Mouse (Mus musculus) forebrain, embryonic 10.5 days (tissue): ENCODE measurements around the gene Ppp2r5c. TPM values are rescaled to one million over a fixed set of nuclear protein-coding genes. Genes with fewer than 3 reads are reported as not detected.
A peak's percentile ranks its signal among the peaks of the same experiment; 100 is the strongest.

Experiments
- DNase-seq: peaks from one replicate; pipeline ENCODE4 v3.0.0-alpha.2; 2017; ENCODE audit warnings: low spot score; ENCODE audit errors: extremely low spot score
- H3K27ac ChIP-seq: fragments of 300-500 bp; sonication (generic); 2 replicates; pipeline ENCODE4 v1.5.1; 2016; ENCODE audit warnings: mild to moderate bottlenecking
- H3K27me3 ChIP-seq: fragments of 300-500 bp; sonication (generic); 2 replicates; pipeline ENCODE4 v1.6.1; 2016; ENCODE audit warnings: mild to moderate bottlenecking; ENCODE audit not compliant: poor library complexity, severe bottlenecking
- H3K36me3 ChIP-seq: fragments of 300-500 bp; sonication (generic); replicated peaks from 2 replicates; pipeline ENCODE4 v1.6.1; 2016; ENCODE audit warnings: mild to moderate bottlenecking, moderate library complexity
- H3K4me1 ChIP-seq: fragments of 300-500 bp; sonication (generic); 2 replicates; pipeline ENCODE4 v1.6.1; 2016
- H3K4me3 ChIP-seq: fragments of 300-500 bp; sonication (generic); 2 replicates; pipeline ENCODE4 v1.5.1; 2016; ENCODE audit warnings: mild to moderate bottlenecking, moderate library complexity
- H3K9me3 ChIP-seq: fragments of 300-500 bp; sonication (generic); 2 replicates; pipeline ENCODE4 v1.6.1; 2016; ENCODE audit warnings: mild to moderate bottlenecking, moderate library complexity
- WGBS: fragments of 180-500 bp; shearing (Covaris S2); methylation state at CpG from one replicate; pipeline ENCODE4 v1.1.7; 2016; 5-methylcytosine and 5-hydroxymethylcytosine counted together
- polyA plus RNA-seq: library from polyadenylated mRNA; unstranded; fragments of >200 nt; fragmentation: Nextera tagmentation; extraction: Ambion mirVana; gene quantifications from 2 replicates; pipeline ENCODE4 v1.2.1, GENCODE M21; 2016

The Ppp2r5c gene
- polyA plus RNA-seq, 1 experiment from 2014 or later, result 135 TPM

DNA sequence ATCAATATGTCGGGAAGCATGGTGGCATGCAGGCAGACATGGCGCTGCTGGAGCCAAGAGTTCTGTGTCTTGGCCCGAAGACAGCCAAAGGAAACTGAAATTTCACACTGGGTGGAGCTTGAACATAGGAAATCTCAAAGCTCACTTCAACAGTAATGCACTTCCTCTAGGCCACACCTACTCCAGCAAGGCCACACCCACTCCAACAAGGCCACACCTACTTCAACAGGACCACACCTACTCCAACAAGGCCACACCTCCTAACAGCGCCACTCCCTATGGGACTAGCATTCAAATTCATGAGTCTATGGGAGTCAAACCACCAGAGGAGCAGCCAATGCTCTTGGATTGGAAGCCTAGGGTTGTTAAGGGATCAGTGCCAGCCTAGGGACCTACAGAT lies 33.8 kb downstream of the Ppp2r5c start:
- no peaks in the 10 kb centered on the region for H3K9me3 ChIP-seq
- 80% methylated on average over 4 of the region's 4 CpGs for WGBS
- no peak for DNase-seq

DNA sequence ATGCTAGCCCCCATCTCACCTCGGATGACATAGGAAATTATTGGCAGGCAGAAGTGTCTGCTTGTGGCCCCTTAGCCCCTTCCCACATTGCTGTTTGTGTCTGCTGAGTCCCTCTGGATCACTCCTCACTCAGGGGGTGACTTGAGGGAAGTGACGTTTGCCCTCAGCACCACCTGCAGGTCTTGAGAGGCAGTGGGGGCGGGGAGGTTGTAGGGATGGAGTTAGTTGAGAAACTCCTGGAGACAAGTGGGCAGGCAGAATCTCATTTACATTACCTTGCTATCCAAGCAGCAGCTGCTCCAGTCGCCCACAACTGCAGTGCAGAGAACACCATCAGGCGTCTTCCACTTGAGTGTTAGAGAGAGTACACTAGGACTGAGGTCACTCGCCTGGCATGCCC lies 36.8 kb downstream of the Ppp2r5c start:
- Histone ChIP-seq H3K36me3 (peaks cover 22% of the 10 kb centered on the region), H3K9me3 (no peaks in the 10 kb centered on the region), H3K4me1 (peaks cover 36% of the 10 kb centered on the region), H3K27ac (no peak overlapping the region), H3K27me3 (no peaks in the 10 kb centered on the region), H3K4me3 (no peak overlapping the region)
- 32% methylated on average over 6 of the region's 6 CpGs for whole genome bisulfite sequencing
- DNase-seq, result no peak

More for the DNA sequence above, 33.8 kb downstream of the Ppp2r5c start:
- Histone ChIP-seq H3K4me3 (no peak overlapping the region), H3K4me1 (peaks cover 18% of the 10 kb centered on the region), H3K27me3 (no peaks in the 10 kb centered on the region), H3K36me3 (peaks cover 25% of the 10 kb centered on the region), H3K27ac (no peak overlapping the region)

DNA sequence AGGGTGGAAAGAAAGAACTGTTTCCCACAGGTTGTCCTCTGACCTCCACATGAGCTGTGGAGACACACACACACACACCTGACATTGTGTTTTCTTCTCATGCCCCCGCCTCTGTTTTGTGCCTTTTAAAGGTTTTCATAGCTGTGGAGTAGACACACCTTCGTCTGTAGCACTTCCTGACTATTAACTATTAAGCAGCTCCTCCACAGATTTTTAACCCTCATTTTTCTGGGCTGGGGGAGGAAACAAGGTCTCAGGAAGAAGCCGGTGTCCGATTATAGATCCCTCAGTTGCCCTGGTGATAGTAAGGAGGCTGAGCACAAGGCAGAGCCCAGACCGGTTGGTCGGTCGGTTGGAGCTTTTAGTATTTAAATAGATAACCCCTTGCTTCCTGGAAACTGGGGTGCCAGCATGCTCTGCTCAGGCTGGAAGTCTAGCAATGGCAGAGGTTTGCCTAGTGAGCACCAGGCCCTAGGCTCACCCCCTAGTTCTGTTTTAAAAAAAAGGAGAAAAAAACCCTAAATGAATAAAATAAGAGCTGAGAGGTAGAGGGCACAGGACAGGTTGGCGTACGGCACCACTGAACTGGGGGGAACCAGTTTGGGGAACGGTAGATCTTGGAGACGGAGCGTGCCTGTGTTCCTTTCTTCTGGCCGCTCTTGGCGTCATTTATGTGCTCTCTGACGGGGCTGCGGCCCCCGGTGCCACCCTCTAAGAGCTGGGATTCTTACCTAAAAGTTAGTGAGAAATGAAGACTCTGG lies 38.1 kb downstream of the Ppp2r5c start:
- no peaks in the 10 kb centered on the region for H3K27me3 ChIP-seq
- H3K4me3 ChIP-seq, result peak overlapping the region; percentile 78
- peaks cover 36% of the 10 kb centered on the region for H3K4me1 ChIP-seq
- WGBS, result 3% methylated on average over 17 of the region's 17 CpGs
- DNase-seq, result no peak
- peak overlapping the region; percentile 96 for H3K27ac ChIP-seq
- H3K9me3 ChIP-seq, result no peaks in the 10 kb centered on the region; the same call in 1 of the 2 replicates
- peaks cover 26% of the 10 kb centered on the region for H3K36me3 ChIP-seq

DNA sequence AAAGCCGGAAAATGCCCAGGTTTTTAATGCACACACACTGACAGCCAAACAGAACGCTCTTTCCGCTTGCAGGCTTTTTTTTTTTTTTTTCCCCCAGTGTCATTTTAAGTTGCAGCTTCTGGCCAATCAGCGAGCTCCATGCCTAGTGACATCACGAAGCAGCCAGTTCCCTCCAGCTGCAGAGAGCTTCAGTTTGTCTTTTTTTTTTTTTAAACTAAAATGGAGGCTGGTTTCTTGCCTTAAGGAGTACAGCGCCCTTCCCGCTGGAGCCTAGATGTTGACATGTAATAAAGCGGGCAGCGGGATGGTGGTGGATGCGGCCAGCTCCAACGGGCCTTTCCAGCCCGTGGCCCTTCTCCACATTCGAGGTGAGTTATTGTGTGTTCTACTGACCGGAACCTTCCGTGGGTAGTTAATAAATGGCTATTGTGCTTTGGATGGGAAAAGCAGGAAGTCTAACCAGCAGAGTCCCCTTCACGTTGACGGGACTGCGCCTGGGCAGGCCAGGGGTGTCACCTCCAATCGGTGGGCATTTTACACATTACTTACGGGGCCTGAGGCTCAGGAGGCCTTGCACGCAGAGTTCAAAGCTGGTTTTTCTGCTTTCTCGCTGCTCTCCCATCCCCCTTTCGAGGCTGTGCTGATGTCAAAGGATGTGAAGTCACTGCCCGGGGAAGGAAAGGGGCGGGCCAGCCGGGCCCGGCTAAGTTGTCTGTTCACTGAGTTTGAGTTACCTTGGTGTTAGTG lies 38.8 kb downstream of the Ppp2r5c start:
- peak overlapping the region; percentile 96 for H3K27ac ChIP-seq
- under 1% methylated on average over 27 of the region's 27 CpGs for WGBS
- peaks cover 36% of the 10 kb centered on the region for H3K4me1 ChIP-seq
- DNase-seq, result peak; percentile 80
- peaks cover 32% of the 10 kb centered on the region for H3K36me3 ChIP-seq
- no peaks in the 10 kb centered on the region; the same call in 1 of the 2 replicates for H3K9me3 ChIP-seq
- no peaks in the 10 kb centered on the region for H3K27me3 ChIP-seq
- peak overlapping the region; percentile 78 for H3K4me3 ChIP-seq

DNA sequence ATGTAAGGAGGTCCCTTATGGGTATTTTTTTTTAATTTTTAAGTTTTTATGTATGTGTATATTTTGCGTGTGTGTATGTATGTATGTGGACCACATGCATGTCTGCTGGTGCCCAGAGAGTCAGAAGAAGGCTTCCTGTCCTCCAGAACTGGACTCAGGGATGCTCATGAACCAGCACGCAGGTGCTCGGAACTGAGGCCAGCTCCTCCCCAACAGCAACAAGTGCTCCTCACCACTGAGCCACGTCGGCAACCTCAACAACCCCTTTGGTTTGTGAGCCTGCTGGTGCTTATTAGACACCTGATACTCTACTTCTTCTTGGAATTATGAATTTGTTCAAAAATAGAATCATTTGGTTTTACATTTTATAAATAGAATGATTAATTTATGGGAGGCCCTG lies 39.9 kb downstream of the Ppp2r5c start:
- Histone ChIP-seq H3K27ac (no peak overlapping the region; the same call in 1 of the 2 replicates), H3K9me3 (no peaks in the 10 kb centered on the region; the same call in 1 of the 2 replicates), H3K27me3 (no peaks in the 10 kb centered on the region), H3K36me3 (peaks cover 38% of the 10 kb centered on the region), H3K4me3 (peak overlapping the region; percentile 78), H3K4me1 (peaks cover 36% of the 10 kb centered on the region)
- no peak for DNase-seq
- WGBS, result 85% methylated on average over 5 of the region's 5 CpGs

DNA sequence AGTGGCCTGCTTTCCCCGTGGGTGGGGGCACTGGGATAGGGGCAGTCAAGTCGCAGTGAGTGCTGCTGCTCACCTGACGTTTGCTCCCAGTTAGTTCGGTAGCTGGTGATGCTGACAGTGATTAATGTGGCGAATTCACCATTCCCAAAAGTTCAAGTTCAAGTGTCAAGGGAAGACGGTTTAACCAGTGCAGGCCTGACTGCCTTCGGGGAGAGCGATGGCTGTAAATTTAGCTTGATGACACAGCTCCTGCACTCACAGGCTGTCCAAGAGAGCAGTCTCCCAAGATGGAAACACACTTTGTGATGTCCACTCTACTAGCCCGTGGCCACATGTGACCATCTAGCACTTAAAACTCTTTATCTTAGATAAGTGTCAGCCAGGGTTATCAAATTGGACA lies 41.1 kb downstream of the Ppp2r5c start:
- Histone ChIP-seq H3K4me3 (peak overlapping the region; percentile 78; the same call in 1 of the 2 replicates), H3K36me3 (peaks cover 34% of the 10 kb centered on the region), H3K4me1 (peaks cover 36% of the 10 kb centered on the region), H3K27ac (no peak overlapping the region), H3K9me3 (no peaks in the 10 kb centered on the region; the same call in 1 of the 2 replicates), H3K27me3 (no peaks in the 10 kb centered on the region)
- 83% methylated on average over 9 of the region's 9 CpGs for WGBS
- no peak for DNase-seq

DNA sequence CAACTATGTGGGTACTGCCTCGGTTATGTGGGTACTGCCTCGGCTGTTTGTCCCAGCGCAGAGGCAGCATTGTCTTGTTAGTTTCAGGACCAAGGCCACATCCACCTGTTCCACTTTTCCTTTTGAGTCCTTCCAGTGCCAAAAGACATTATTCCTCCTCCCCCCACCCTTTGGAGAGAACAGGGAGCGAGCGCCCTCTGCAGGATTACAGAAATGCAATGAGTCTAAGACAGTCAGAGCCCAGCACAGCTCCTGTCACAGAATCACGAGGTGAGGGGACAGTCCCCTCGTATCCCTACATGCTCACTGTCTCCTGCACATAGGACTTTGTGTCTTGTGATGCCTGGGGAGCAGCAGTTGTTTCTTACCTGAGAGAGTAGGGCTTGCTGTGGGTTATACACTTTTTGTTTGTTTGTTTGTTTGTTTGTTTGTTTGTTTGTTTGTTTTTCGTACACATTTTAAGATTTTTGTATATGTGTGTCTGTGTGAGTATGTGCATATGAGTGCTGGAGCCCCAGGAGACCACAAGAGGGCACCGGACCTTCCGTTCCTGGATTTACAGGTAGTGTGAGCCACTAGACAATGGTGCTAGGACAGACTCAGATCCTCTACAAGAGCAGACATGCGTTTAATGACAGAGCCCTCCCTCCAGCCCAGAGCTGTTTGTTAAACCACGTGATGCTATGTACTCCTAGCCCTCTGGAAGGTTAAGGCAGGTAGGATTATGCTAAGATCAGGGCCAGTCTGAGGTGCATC lies 43.2 kb downstream of the Ppp2r5c start:
- Histone ChIP-seq H3K4me1 (peaks cover 20% of the 10 kb centered on the region), H3K27me3 (no peaks in the 10 kb centered on the region), H3K27ac (no peak overlapping the region), H3K9me3 (no peaks in the 10 kb centered on the region; the same call in 1 of the 2 replicates), H3K4me3 (no peak overlapping the region), H3K36me3 (peaks cover 39% of the 10 kb centered on the region)
- no peak for DNase-seq
- 93% methylated on average over 12 of the region's 12 CpGs for WGBS

DNA sequence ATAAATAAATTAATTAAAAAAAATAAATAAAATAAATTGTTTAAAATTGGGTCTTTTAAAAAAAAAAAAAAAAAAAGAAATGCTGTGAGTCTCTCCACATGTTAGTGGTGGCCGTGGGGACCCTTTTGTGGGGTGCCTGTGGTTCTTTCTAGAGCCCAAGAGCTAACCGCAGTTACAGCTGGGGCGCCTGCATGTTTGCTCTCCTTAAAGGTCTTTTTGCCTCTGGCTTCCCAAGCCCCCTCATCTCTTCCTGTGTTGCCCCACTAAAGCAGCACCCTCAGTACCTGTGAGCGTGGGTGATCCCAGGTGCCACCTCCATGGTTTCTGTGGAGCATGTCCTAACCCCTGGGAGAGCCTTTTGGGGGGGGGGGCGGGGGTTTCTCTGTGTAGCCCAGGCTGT lies 45.5 kb downstream of the Ppp2r5c start:
- H3K27ac ChIP-seq, result no peak overlapping the region
- no peak for DNase-seq
- 91% methylated on average over 5 of the region's 5 CpGs for WGBS
- no peak overlapping the region for H3K4me3 ChIP-seq
- peaks cover 46% of the 10 kb centered on the region for H3K36me3 ChIP-seq
- no peaks in the 10 kb centered on the region for H3K27me3 ChIP-seq
- peaks cover 6% of the 10 kb centered on the region for H3K4me1 ChIP-seq
- no peaks in the 10 kb centered on the region; the same call in 1 of the 2 replicates for H3K9me3 ChIP-seq

DNA sequence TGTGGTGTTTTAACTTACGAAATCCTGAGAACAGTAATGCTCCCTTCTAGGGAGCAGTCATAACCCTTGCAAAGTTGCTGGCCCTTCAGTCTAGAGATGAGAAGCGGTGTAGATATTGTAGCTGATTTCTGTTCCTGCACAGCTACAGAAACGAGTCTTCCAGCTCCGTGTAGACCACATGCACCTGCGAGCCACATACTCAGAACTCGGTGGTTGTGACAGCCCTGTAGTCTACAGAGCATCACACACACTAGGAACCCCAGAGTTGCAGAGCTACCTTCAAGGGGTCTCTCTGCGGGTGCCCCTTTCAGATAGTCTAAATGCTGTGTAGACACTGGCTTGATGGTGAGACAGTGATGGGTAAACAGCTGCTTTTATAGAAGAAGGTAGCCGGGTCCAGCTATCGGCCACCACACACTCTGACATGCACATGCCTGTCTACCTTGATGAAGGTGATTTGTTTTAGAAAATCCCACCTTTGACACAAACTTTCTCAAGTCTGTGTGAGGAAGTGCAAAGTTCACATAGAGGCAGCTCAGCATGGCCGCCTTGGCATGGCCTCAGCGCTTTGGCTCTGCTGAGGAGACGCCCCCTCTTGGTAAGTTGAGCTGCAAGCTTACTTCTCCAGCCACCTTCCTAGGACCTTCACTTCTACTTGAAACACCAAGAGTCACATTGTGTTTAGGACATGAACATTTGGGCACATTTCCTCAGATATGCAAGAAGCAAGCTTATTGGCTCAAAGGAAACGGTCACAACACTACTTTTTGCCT lies 46.9 kb downstream of the Ppp2r5c start:
- 95% methylated on average over 13 of the region's 13 CpGs for WGBS
- Histone ChIP-seq H3K36me3 (peaks cover 41% of the 10 kb centered on the region), H3K4me3 (no peak overlapping the region), H3K27ac (no peak overlapping the region), H3K9me3 (no peaks in the 10 kb centered on the region; the same call in 1 of the 2 replicates), H3K27me3 (no peaks in the 10 kb centered on the region), H3K4me1 (peaks cover 7% of the 10 kb centered on the region)
- DNase-seq, result no peak

DNA sequence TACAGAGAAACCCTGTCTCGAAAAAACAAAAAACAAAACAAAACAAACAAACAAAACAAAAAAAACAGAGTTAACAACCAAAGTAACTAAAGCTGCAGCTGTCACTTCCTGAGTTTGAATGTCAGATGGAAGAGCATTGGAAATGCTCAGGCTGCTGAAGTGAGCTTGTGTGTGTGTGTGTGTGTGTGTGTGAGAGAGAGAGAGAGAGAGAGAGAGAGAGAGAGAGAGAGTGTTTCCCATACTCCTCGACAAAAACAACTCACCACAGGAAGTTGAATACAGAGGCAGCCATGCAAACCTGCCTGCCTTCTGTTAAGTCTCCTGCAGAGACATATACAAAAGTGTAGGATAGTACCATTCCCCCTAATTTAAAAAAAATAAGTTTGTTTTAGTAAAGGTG lies 47.9 kb downstream of the Ppp2r5c start:
- H3K4me1 ChIP-seq, result peaks cover 16% of the 10 kb centered on the region
- H3K27me3 ChIP-seq, result no peaks in the 10 kb centered on the region
- DNase-seq, result no peak
- peaks cover 31% of the 10 kb centered on the region for H3K36me3 ChIP-seq
- no peak overlapping the region for H3K27ac ChIP-seq
- WGBS, result 83% methylated on average over 2 of the region's 2 CpGs
- no peak overlapping the region for H3K4me3 ChIP-seq
- H3K9me3 ChIP-seq, result no peaks in the 10 kb centered on the region; the same call in 1 of the 2 replicates

DNA sequence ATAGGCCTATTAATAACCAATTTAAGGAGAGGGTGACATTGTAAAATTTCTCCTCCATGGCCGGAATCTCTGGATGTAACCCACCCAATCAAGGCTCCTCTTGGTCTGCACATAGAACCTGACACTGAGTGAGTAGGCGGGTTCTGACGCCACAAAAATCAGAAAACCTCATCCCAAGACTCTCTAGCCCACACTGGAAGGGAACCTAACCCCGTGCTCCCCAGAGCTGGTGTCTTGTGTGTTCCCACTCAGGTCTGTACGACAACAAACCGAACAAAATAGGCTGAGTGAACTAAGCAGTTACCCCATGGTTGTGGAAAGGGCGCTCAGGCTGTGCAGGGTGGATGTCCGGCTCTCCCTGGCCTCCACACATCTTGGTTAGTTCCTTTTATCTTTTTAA lies 48.3 kb downstream of the Ppp2r5c start:
- peaks cover 16% of the 10 kb centered on the region for H3K4me1 ChIP-seq
- 94% methylated on average over 8 of the region's 8 CpGs for WGBS
- H3K27ac ChIP-seq, result no peak overlapping the region
- H3K4me3 ChIP-seq, result no peak overlapping the region
- peaks cover 31% of the 10 kb centered on the region for H3K36me3 ChIP-seq
- no peak for DNase-seq
- no peaks in the 10 kb centered on the region for H3K9me3 ChIP-seq
- no peaks in the 10 kb centered on the region for H3K27me3 ChIP-seq

DNA sequence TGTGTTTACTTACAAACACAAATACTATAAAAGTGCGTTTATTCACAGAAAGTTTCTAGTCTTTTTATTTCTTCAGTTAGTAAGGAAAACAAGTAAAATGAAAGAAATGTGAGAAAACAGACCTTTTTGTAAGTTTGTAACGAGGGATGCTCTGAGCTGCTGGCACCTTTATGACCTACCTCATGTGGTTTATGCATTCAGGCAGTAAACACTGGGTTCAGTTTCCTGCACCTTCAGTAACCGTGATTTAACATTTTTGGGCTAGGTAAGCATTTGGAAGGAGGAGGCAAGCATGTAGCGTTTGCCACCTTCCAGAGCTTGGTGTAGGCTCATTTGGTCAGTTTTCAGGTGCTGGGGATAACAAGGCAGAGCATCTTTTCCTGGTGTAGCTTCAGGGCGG lies 49.1 kb downstream of the Ppp2r5c start:
- H3K36me3 ChIP-seq, result peaks cover 28% of the 10 kb centered on the region
- no peaks in the 10 kb centered on the region for H3K9me3 ChIP-seq
- no peaks in the 10 kb centered on the region for H3K27me3 ChIP-seq
- no peak for DNase-seq
- H3K4me3 ChIP-seq, result no peak overlapping the region
- no peak overlapping the region for H3K27ac ChIP-seq
- H3K4me1 ChIP-seq, result peaks cover 16% of the 10 kb centered on the region
- WGBS, result 91% methylated on average over 5 of the region's 5 CpGs
